Mouse (Mus musculus) kidney, embryonic 14.5 days (tissue): ENCODE measurements around the gene Ccnd2. TPM values are rescaled to one million over a fixed set of nuclear protein-coding genes. Genes with fewer than 3 reads are reported as not detected.
A peak's percentile ranks its signal among the peaks of the same experiment; 100 is the strongest.

Source experiments
- ATAC-seq: fragments of 200-750 bp; cut with Nextera tagmentation; 2 replicates; pipeline ENCODE4 v1.8.0; 2017; ENCODE audit warnings: moderate number of reproducible peaks, mild to moderate bottlenecking, moderate TSS enrichment, moderate library complexity; ENCODE audit not compliant: low FRiP score, low TSS enrichment
- H3K27ac ChIP-seq: fragments of 300-500 bp; sonication (generic); 2 replicates; pipeline ENCODE4 v1.5.1; 2014; ENCODE audit warnings: low read depth, mild to moderate bottlenecking, low read length, moderate library complexity, mixed read lengths
- H3K27me3 ChIP-seq: fragments of 300-500 bp; sonication (generic); 2 replicates; pipeline ENCODE4 v1.6.1; 2014; ENCODE audit warnings: mild to moderate bottlenecking, low read length; ENCODE audit not compliant: control insufficient read depth, insufficient read depth
- H3K36me3 ChIP-seq: fragments of 300-500 bp; sonication (generic); 2 replicates; pipeline ENCODE4 v1.6.1; 2014; ENCODE audit warnings: low read length, mixed read lengths; ENCODE audit not compliant: control insufficient read depth, insufficient read depth
- H3K4me1 ChIP-seq: fragments of 300-500 bp; sonication (generic); 2 replicates; pipeline ENCODE4 v1.6.1; 2014; ENCODE audit warnings: low read length, mixed read lengths; ENCODE audit not compliant: control insufficient read depth, insufficient read depth
- H3K4me2 ChIP-seq: fragments of 300-500 bp; sonication (generic); replicated peaks from 2 replicates; pipeline ENCODE4 v1.6.1; 2014; ENCODE audit warnings: low read depth, mild to moderate bottlenecking, low read length
- H3K4me3 ChIP-seq: fragments of 300-500 bp; sonication (generic); 2 replicates; pipeline ENCODE4 v1.5.1; 2014; ENCODE audit warnings: mild to moderate bottlenecking, low read length
- H3K9ac ChIP-seq: fragments of 300-500 bp; sonication (generic); 2 replicates; pipeline ENCODE4 v1.6.1; 2014; ENCODE audit warnings: low read depth, mild to moderate bottlenecking, low read length, moderate library complexity
- H3K9me3 ChIP-seq: fragments of 300-500 bp; sonication (generic); 2 replicates; pipeline ENCODE4 v1.6.1; 2016; ENCODE audit warnings: low read length; ENCODE audit not compliant: control insufficient read depth
- WGBS: fragments of 180-500 bp; shearing (Covaris S2); extraction: QIAGEN DNeasy Blood & Tissue Kit; methylation state at CpG from one replicate; pipeline ENCODE4 v1.1.7; 2014; 5-methylcytosine and 5-hydroxymethylcytosine counted together
- polyA plus RNA-seq: library from polyadenylated mRNA; unstranded; fragments of >200 nt; fragmentation: Nextera tagmentation; extraction: Ambion mirVana; gene quantifications from 2 replicates; pipeline ENCODE4 v1.2.1, GENCODE M21; 2014

The Ccnd2 gene
- polyA plus RNA-seq, 1 experiment from 2014 or later = 793 TPM

DNA sequence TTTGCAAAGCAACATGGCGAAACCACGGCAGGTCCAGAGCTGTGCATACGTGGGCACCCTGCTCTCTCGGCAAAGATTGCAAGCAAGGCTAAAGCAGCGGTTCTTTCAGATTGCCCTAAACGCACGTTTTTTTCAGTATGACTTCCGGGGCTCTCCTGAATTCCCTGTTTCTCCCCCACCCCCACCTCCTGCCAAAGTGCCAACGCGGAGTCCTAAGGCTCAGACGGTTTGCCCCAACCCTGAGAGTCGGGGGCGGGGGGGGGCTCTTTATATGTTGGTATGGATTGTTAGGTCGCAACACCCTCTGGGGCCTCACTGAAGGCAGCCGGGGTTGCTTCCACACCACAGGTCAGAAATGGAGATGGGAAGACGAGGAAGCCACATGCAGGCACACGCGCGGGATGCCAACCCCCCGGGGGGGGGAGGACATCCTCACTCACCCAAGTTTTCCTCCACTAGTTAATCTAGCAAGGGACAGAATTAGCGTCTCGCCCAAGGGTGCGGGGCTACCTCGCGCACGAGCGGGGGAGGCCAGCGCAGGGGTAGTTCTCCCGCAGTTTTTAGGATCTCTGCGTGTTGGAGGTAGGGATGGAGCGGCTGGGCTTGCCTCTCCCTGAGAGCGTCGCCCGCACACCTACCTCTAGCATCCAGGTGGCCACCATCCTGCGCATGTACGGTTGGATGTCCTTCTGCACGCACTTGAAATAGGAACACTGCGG, 1.9 kb downstream of the Ccnd2 start:
- peaks cover 26% of the 10 kb centered on the region for H3K4me1 ChIP-seq

DNA sequence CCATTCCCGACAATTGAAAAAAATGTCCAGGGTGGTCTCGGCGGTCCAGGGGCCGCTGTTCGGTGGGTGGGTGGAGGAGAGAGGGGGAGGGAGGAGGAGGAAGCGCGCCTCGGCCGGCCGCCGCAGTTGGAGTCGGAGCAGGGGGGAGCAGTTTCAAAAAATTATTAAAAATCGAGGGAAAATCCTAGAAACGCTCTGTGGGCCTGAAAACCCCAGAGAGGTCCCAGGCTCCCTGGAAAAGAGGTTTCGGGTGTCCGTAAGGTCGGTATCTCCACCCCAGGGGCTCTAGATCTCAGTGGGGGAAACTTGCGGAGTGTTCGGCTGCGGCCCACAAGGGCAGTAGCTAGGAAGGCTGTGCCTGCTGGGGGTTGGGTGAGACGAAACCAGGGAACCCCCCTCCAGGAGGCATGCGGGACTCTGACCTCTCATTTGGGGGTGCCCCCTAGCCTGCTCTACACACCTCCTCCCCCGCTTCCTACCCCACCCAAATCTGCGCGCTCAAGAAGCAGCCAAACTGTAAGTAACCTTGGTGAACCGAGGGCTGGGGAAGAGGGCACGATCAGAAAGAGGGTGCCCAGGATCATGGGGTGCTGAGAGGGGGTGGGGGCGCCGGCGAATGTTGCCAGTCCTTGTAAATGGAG, 2.6 kb downstream of the Ccnd2 start:
- peaks cover 27% of the 10 kb centered on the region for H3K36me3 ChIP-seq
- no peaks in the 10 kb centered on the region for H3K27me3 ChIP-seq
- H3K9me3 ChIP-seq = no peaks in the 10 kb centered on the region
- H3K9ac ChIP-seq = peak overlapping the region; percentile 86
- no peak for ATAC-seq
- under 1% methylated on average over 30 of the region's 30 CpGs for WGBS
- H3K4me1 ChIP-seq = peaks cover 27% of the 10 kb centered on the region
- H3K4me3 ChIP-seq = peak overlapping the region; percentile 76
- peak overlapping the region; percentile 79 for H3K4me2 ChIP-seq
- H3K27ac ChIP-seq = peak overlapping the region; percentile 71; the same call in 1 of the 2 replicates

More for the DNA sequence above, 1.9 kb downstream of the Ccnd2 start:
- Histone ChIP-seq H3K9me3 (no peaks in the 10 kb centered on the region), H3K27ac (peak overlapping the region; percentile 81), H3K27me3 (no peaks in the 10 kb centered on the region), H3K36me3 (peaks cover 21% of the 10 kb centered on the region), H3K9ac (peak overlapping the region; percentile 86), H3K4me3 (peak overlapping the region; percentile 76), H3K4me2 (peak overlapping the region; percentile 79)
- no peak for ATAC-seq
- under 1% methylated on average over 38 of the region's 38 CpGs for WGBS

- H3K9me3 ChIP-seq = no peaks in the 10 kb centered on the region
- peaks cover 24% of the 10 kb centered on the region for H3K4me1 ChIP-seq
Observed at GRCm38 (mm10) chr6:127148526-127149302, 3.3 kb downstream of the Ccnd2 start.

DNA sequence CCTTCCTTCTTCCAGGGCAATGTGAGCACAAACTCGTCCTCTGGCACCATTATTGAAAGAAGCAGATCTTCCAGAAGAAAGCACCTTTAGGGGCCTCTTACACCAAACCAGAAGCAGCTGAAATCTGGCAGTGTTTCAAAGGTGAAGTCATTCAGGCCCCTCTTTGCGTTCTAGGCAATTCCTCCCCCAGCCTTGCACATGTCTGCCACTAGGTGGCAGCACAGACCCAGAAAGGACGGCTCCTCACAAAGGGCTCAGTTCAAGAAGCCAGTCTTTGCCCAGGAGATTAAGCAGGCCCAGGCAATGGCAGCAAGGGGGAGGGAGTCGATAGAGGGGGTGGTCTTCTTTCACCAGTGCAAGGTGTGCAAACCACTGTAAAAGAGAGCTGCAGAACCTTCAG, 4.3 kb downstream of the Ccnd2 start:
- no peaks in the 10 kb centered on the region for H3K9me3 ChIP-seq
- H3K27me3 ChIP-seq = no peaks in the 10 kb centered on the region
- no peak overlapping the region for H3K9ac ChIP-seq
- 0% methylated on average over 4 of the region's 4 CpGs for WGBS
- ATAC-seq = no peak
- no peak overlapping the region for H3K4me3 ChIP-seq
- H3K27ac ChIP-seq = no peak overlapping the region
- H3K4me1 ChIP-seq = peaks cover 18% of the 10 kb centered on the region
- no peak overlapping the region for H3K4me2 ChIP-seq
- H3K36me3 ChIP-seq = peaks cover 33% of the 10 kb centered on the region

More at GRCm38 (mm10) chr6:127148526-127149302, 3.3 kb downstream of the Ccnd2 start:
- no peak for ATAC-seq
- 4% methylated on average over 20 of the region's 20 CpGs for WGBS
- Histone ChIP-seq H3K27me3 (no peaks in the 10 kb centered on the region), H3K36me3 (peaks cover 32% of the 10 kb centered on the region), H3K4me3 (peak overlapping the region; percentile 76), H3K4me2 (peak overlapping the region; percentile 79), H3K27ac (peak overlapping the region; percentile 71; the same call in 1 of the 2 replicates), H3K9ac (peak overlapping the region; percentile 86)

- Histone ChIP-seq H3K4me1 (peaks cover 11% of the 10 kb centered on the region), H3K36me3 (peaks cover 39% of the 10 kb centered on the region)
- 84% methylated on average over 3 of the region's 3 CpGs for WGBS
Observed at GRCm38 (mm10) chr6:127146322-127146947, 5.6 kb downstream of the Ccnd2 start.

GRCm38 (mm10) chr6:127145464-127146190, 6.4 kb downstream of the Ccnd2 start:
- no peak overlapping the region for H3K4me2 ChIP-seq
- H3K4me1 ChIP-seq = peaks cover 9% of the 10 kb centered on the region; the same call in 1 of the 2 replicates
- H3K36me3 ChIP-seq = peaks cover 47% of the 10 kb centered on the region
- no peak for ATAC-seq
- H3K4me3 ChIP-seq = no peak overlapping the region
- H3K9me3 ChIP-seq = no peaks in the 10 kb centered on the region
- no peak overlapping the region for H3K9ac ChIP-seq
- no peak overlapping the region for H3K27ac ChIP-seq
- 62% methylated on average over 20 of the region's 20 CpGs for WGBS
- H3K27me3 ChIP-seq = no peaks in the 10 kb centered on the region

More at GRCm38 (mm10) chr6:127146322-127146947, 5.6 kb downstream of the Ccnd2 start:
- Histone ChIP-seq H3K27ac (no peak overlapping the region), H3K4me3 (no peak overlapping the region), H3K27me3 (no peaks in the 10 kb centered on the region), H3K9ac (no peak overlapping the region), H3K4me2 (no peak overlapping the region), H3K9me3 (no peaks in the 10 kb centered on the region)
- ATAC-seq = no peak

- no peaks in the 10 kb centered on the region for H3K27me3 ChIP-seq
- WGBS = 88% methylated on average over 7 of the region's 7 CpGs
- ATAC-seq = no peak
- no peak overlapping the region for H3K9ac ChIP-seq
- H3K27ac ChIP-seq = no peak overlapping the region
- peaks cover 9% of the 10 kb centered on the region; the same call in 1 of the 2 replicates for H3K4me1 ChIP-seq
- H3K4me2 ChIP-seq = no peak overlapping the region
- H3K9me3 ChIP-seq = no peaks in the 10 kb centered on the region
- peaks cover 66% of the 10 kb centered on the region for H3K36me3 ChIP-seq
- H3K4me3 ChIP-seq = no peak overlapping the region
Observed at GRCm38 (mm10) chr6:127143576-127144288, 8.3 kb downstream of the Ccnd2 start.

- no peak overlapping the region for H3K27ac ChIP-seq
- peaks cover 72% of the 10 kb centered on the region for H3K36me3 ChIP-seq
- WGBS = 80% methylated on average over 10 of the region's 10 CpGs
- H3K9ac ChIP-seq = no peak overlapping the region
- no peak for ATAC-seq
- H3K4me1 ChIP-seq = peaks cover 4% of the 10 kb centered on the region; the same call in 1 of the 2 replicates
- H3K4me3 ChIP-seq = no peak overlapping the region
- H3K9me3 ChIP-seq = no peaks in the 10 kb centered on the region
- H3K4me2 ChIP-seq = no peak overlapping the region
- no peaks in the 10 kb centered on the region for H3K27me3 ChIP-seq
Observed at GRCm38 (mm10) chr6:127143124-127143520, 8.9 kb downstream of the Ccnd2 start.
